Mouse (Mus musculus): Measurements from ENCODE around the gene Prpsap1.
A peak's percentile ranks its signal among the peaks of the same experiment; 100 is the strongest.
"Not testable (repeated sequence)": the region's sequence is repeated elsewhere in the genome, so short reads cannot be mapped to it uniquely, and the experiment has no call there.

Prpsap1 gene

DNA sequence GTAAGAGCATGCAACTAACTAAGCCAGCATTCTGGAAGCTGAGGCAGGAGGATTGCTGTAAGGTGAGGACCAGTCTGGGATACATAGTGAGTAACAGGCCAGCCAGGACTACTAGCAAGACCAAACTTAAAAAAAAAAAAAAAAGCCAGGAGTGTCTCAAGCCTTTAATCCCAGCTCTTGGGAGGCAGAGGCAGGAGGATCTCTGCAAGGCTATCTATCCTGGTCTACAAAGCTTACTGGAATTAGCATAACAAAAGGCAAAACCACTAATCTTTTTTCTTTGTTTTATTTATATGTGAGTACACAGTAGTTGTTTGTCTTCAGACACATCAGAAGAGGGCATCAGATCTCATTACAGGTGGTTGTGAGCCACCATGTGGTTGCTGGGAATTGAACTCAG is 5.8 kb downstream of the Prpsap1 start:
- DNase-seq (ENCODE audit: low spot score in 2 of 2), result no peak

DNA sequence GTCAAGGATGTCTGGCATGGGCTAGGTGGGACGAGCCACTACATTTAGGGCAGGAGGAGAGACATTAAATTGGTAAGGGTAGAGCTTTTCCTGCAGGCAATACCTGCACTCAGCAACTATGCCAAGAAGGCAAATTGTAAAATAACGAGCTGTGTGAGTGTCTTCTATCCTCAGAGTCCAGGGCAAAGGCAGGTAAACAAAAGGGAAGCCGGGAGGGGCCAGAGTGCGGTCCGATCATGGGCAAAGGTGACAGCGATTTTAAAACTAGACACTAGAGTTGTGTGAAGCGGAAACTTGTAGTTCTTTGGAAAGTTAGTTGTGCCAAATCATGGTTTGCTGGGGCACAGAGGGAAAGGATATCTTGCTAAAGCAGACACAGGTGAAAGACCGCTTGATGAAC is 9.7 kb downstream of the Prpsap1 start:
- DNase-seq (ENCODE audit: low spot score in 2 of 2), result no peak

DNA sequence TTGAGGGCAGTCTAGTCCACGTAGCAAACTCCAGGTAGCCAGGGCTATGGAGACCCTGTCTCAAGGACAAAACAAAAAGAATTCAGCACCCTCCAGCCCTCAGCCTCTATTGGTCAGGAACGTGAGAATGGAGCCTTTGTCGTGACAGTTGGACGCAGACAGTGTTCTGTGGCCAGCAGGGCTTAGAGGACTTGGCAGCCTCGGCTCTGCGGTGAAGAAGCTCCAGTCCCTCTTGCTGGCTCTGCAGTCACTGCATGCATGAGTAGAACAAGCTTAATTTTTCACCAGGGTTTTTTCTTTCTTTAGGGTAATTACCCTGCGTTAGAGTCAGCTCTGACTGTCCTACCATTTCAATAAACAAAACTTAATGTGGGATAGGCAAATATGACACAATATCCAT is 12.2 kb downstream of the Prpsap1 start:
- DNase-seq (ENCODE audit: low spot score in 2 of 2), result no peak

DNA sequence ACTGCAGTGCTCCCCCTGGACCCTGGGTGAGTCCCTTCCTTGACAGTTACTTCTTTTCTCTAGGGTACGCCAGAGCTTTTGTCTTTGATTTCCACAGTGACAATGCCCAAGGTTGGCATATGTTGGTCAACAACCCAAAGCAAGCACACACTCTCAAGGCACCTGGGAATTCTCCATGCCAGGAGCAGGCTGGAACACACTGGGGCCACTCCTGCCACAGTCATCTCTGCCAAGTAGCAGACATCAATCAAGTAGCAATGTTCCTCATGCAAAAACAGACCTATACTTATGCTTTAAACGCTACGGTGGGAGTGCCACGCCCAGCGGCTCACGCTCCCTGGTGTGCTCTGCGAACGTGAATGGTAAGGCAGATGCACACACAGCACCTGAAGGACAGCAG is 13.0 kb downstream of the Prpsap1 start:
- DNase-seq (ENCODE audit: low spot score in 2 of 2), result no peak

DNA sequence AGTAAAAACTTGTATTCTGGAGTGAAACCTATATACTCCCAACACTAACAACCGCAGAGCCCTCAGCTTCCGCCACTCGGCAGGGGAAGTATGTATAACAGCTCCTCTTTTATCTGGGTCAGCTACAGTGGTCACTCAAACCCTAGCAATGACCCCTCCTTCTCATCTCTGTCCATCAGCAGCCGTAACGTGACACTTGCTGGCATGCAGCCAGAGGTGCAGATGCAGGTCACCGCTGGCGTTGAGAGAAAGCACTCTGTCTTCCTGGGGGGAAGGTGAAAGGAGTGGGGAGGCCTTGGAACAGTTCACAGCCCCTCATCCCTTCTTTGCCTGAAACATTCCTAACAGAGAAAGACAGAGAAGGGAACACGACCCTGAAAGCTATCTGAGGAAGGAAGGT is 14.2 kb downstream of the Prpsap1 start:
- no peak for DNase-seq (ENCODE audit: low spot score in 2 of 2)

DNA sequence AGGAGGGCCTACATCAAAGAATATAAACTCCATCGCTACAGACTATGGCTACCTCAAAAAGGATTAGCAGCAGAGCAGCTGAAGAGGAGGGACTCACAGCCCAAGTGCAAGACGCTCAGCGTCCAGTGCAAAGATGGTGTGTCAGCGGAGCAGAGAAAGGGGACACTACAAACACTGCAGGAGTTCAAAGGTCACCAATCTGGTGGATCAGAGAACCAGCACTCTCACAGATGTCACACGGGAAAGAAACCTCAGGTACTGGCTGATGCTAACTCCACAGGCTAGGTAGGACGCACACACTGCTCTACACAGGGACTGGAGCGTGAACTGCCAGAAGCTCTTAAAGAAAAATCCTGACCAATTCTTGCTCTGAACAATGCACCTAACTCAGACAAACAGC is 15.0 kb downstream of the Prpsap1 start:
- no peak for DNase-seq (ENCODE audit: low spot score in 2 of 2)

DNA sequence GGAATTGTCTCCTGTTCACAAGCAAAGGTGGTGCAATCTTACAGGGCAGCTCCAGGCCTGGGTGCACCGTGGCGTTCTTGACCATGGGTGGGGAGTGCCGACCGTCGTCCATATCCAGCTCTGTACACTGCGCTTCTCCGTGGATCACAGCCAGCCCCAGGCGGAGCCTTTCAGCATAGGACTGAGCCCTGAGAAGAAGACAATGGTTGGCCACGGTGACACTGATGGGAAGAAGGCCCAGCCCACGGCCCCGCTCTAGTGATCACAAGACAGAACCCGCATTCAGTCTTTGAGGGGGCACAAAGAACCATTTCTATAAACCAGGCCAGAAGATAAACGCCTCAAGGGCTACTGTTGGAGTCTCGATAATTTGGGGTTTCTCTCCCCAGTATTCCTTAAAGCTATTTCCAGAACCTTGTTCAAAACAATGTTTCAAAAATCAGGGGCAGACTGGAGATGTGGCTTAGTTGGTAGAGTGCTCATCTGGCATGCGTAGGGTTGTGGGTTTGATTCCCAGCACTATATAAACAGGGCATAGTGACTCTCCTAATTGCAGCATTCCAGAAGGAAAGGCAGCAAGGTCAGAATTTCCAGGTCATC is 16.7 kb downstream of the Prpsap1 start:
- DNase-seq (ENCODE audit: low spot score in 2 of 2), result no peak

DNA sequence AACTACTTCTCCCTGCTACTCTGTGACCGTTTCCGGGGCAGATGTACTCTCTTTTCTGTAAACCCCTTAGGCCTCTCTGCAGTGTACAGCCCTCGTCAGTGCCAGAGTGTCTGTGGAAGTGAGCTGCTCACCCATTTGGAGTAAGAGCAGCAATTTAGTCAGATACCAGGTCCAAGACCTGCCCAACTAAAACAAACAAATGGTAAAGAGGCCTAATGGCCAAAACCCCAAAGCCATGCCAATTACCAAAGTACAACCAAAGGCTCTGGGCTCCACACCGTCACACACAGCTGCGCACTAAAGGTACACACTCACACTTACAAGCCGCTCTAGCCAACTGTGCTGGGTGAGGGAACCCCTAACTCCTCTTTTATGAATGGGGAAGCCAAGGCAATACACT is 17.3 kb downstream of the Prpsap1 start:
- no peak for DNase-seq (ENCODE audit: low spot score in 2 of 2)

DNA sequence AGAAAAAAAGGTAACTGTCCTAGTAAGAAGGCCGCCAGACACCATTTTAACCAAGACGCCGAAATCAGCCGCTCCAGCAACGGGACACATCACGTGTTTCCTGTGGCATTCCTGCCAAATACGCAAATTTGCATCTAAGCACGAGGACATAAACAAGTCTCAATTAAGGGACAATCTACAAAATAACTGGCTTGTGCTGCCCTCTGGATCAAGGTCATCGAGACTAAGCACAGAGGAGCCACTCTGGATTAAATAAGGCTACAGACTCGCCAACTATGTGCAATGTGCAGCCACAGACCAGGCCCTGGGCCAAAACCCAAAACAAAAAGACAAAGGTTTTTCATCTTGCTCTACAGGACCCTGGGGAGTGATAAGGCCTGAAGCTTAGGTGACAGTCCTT is 18.0 kb downstream of the Prpsap1 start:
- no peak for DNase-seq (ENCODE audit: low spot score in 2 of 2)

DNA sequence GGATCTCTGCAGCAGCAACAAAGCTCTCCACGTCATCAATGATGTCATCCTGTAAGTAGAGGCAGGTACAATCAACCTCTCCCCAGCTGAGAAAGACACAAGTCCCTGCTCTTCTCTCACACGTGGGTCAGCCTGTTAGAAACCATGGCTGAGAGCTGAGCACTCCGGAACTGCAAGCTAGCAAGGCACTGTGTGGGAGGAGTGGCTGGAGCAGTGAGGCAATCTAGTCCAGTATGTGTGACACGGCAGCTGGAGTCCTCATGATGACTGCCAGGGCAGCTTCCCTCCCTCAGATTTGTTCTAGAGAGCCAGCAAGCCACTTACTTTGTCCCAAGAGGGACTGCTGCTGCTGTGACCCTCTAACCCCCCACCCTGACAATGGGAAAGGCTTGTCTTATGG is 21.7 kb downstream of the Prpsap1 start:
- no peak for DNase-seq (ENCODE audit: low spot score in 2 of 2)

DNA sequence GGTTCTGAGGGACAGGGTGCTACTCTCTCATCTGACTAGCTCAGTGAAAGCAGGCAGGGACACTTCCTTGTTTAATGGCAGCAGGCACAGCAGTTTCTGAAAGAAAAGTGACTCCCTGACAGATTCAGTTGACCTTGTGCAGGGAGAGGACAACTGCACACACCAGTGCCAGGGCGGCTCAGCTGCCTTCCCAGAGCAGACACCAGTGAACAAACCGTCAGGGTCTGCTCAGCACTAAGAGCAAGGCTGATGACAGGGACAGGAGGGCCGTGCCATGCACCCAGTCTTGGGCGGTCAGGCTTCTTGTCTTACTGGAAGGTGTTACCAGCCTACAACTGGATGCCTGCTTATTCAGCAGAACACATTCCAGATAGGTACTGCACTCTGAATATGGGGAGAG is 23.1 kb downstream of the Prpsap1 start:
- DNase-seq (ENCODE audit: low spot score in 2 of 2), result no peak

DNA sequence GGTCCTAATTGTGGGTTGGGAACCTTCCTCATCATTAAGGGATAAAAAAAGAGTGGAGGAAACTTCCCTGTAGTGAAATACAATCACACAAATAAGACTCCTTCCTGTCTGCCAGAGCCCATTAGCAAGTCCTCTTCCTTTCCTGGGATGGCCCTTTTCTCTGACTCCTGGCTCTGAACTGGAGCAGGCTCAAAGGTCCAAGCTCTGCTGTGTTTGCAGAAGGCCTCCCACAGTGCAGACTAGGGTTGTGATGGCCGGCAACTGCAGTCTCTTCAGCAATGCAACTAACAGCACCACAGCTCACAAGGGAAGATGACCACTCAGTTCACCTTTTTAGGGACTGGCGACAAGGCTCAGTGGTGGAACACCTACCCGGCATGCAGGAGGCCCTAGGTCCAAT is 23.8 kb downstream of the Prpsap1 start:
- no peak for DNase-seq (ENCODE audit: low spot score in 2 of 2)

DNA sequence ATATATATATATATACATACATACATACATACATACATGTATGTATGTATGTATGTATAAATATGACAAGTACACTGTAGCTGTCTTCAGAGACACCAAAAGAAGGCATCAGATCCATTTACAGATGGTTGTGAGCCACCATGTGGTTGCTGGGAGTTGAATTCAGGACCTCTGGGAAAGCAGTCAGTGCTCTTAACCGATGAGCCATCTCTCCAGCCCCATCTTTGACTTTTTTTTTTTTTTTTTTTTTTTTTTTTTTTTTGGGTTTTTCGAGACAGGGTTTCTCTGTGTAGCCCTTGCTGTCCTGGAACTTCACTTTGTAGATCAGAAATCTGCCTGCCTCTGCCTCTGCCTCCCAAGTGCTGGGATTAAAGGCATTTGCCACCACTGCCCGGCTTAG is 25.7 kb downstream of the Prpsap1 start:
- not testable (repeated sequence) for DNase-seq (ENCODE audit: low spot score in 2 of 2)

DNA sequence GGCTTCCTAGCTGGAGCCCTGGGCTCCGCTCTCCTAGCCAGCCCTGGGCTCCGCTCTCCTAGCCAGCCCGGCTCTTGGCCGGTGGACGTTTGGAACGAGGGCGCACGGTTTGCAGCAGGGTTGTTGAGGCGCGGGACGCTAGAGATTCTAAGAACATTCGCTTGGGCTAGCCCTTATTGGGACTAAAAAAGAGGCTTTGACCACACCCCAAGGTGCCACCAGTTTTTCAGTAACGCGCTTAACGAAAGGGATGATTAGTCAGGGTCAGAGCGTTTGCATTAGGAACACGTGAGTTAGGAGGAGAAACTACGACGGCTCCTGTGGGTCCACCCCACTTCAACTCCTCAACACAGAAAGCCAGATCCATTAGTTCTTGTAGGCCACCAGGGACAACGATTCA is 27.9 kb downstream of the Prpsap1 start, which contains the start of gene Qrich2:
TSS of gene Qrich2 (minus strand) at position 101 of the 400 bp plus-strand sequence.
- DNase-seq (ENCODE audit: low spot score in 2 of 2), result no peak

DNA sequence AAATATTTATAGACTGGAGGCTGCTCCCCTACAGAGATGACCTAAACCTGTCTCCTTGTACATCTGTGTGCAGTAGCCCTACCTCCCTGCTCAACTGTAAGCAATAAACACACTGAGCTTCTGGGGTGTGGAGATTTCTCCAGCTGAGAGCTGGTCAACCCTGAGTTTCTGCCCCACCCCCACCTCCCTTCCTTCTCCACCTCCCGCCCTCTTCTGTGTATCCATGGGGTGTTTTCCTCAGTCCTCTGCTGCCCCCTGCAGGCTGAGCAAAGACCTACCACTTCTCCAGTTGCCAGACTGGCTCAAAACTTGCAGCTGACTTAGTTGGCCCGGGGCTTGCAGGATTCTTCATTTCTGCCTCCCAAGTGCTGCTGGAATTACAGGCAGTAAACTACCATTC is 30.2 kb downstream of the Prpsap1 start:
- peak; percentile 82 to 83 for DNase-seq (ENCODE audit: low spot score in 2 of 2)

DNA sequence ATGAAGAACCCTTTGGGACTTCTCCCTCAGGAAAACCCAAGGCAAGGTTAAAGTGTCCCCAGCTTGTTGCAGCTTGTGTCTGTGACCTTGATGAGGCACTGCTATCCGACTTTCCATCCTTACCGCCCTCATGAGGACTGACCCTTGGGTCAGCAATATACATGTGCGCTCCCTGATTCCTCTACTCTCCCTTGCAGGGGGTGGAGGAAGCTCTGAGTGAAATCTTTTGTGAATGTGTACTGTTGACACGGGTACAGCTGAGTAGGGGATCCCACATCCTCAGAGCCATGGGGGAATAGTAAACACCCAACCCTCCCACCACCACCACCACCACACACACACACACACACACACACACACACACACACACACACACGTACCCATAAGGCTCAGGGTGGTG is 30.7 kb downstream of the Prpsap1 start:
- DNase-seq (ENCODE audit: low spot score in 2 of 2), result no peak

DNA sequence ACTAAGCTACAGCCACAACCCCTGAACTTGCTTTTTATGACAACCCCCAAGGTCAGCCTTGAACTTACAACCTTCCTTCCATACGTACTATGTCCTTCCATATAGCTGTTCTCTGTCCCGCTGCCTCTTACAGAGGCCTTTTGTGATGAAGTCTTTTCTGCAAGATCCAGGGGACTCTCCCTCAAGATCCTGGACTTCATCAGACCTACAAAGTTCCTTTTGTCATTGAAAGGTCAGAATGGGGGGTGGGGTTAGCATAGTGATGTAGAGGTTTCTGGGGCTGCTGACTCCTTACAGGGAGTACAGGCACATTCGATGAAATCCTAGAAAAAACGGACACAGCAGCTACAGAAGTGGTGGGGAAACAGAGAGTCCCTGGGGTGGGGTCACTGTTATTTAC is 34.2 kb downstream of the Prpsap1 start:
- DNase-seq (ENCODE audit: low spot score in 2 of 2), result no peak

DNA sequence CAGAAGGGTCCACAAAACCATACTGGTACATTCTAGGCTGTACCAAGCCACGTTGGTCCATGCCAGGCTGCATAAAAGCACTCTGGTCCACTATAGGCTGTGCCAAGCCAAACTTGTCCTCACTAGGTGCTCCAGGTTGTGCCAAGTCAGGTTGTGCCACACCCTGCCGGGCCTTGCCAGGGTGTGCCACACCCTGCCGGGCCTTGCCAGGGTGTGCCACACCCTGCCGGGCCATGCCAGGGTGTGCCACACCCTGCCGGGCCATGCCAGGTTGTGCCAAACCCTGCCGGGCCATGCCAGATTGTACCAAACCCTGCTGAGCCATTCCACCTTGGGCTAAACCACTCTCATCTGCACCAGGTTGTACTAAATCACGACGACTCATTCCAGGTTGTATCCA is 37.8 kb downstream of the Prpsap1 start:
- DNase-seq (ENCODE audit: low spot score in 2 of 2), result no peak

DNA sequence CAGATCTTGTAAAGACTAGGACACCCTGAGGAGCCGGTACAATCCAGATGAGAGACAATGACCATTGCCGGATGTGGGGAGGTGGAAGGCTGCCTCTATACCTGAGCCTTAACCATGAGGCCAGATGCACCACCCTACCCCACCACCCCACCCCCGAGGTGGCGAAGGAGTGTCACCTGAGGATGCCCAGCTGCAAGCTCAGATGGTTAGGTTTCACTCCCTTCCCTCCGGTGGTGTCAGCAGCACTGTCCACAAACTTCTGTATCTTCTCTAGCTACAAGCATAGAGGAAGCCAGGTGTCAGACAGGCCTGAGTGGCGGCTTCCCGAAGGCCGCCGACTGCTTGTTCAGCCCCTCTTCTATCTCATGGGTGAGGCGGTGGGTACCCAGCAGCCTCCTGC is 40.1 kb downstream of the Prpsap1 start:
- no peak for DNase-seq (ENCODE audit: low spot score in 2 of 2)

DNA sequence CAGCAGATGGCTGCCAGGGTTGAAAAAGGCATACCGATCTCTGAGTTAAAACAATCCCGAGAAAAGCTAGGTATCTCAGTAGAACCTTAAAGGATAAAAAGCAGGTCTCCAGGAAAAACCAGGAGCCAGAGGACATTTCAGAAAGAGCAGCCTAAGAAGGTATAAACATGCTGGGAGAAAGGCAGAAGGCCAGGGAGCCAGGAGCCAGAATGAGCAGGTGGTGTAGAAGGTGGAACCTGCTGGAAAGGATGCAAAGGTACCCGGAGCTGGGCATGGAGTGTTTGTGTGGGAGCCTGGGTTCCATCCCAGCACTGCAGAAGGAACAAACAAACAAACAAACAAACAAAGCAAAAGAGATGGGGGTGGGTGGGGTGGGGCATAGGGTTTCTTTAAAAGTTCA is 44.7 kb downstream of the Prpsap1 start:
- DNase-seq (ENCODE audit: low spot score in 2 of 2), result no peak

DNA sequence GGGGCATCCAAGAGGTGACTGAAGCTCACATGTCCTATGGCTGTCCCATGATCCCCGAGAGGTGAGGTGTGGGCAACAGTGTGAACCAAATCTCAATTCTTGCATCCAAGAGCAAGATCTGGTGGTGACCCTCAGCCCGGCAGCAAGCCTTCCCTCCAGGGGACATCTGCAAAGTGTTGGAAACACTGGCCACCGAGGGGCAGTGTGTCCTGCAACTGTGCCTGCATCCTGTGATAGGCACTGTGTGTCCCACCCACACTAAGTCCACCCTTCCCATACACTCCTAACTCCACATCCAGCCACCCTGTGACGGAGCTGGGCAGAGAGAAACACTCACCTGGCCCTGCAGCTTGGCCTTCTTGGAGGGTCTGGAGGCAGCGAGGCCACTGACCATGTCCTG is 46.2 kb downstream of the Prpsap1 start:
- no peak for DNase-seq (ENCODE audit: low spot score in 2 of 2)

DNA sequence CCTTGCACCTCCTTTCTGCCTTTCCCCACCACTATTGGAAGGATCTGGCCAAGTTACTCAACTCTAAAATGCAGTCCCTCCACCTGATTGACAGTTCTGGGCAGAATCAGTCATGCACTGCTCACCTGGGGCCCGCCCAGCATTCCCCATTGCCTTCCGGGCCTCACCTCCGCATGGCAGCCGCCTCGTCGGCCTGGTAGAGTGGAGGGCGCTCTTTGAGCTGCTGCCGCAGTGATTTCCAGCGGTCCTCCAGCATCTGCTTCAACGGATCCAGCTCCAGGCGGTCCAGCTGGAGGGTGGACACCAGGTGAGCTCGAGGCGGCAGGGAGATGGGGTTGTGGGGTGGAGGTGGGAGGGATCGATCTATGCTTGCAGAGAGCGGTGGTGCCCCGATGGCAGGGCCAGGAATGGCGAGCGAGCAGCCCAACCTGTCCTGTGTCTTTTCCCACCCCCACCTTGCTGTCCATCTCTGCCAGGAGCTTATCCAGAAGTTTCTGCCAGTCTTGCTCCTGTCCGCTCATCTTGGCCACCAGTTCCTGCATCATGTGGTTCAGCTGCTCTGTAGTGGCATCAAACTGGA is 47.6 kb downstream of the Prpsap1 start:
- DNase-seq (ENCODE audit: low spot score in 2 of 2), result no peak

DNA sequence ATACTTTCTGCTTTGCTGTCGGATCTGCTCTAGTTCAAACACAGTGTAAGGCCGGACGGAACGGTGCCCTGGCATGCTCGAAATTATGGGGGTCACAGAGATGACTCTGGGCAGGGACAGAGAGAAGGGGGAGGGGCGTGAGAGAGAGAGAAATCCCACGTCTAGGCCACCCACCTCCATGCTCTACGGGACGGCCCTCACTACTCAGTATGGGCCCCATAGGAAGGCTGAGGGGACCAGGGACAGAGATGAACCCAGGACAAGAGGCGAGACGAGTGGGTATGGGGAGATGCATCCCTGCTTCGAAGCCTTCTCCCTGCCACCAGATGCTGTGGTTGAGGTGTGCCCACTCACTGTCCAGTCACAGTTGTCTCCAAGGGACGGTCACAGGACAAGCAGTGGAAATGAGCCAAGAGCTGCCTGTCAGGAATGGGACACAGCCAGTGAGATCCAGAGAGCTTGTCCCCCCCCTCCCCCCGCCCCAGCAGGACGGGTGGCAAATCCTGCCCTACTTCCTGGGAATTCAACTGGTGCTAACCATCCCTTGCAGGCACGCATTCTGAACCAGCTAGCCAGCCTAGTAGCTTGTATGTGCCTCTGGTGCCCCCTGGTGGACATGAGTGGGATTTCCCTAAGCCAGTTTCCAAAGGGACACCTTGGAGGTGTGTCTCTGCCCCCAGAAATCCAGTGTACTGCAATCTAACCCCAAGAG is 48.2 kb downstream of the Prpsap1 start:
- DNase-seq (ENCODE audit: low spot score in 2 of 2), result peak; percentile 95
